Mouse (Mus musculus): ENCODE results near the gene Mab21l2. TPM values are rescaled to one million over a fixed set of nuclear protein-coding genes. Genes with fewer than 3 reads are reported as not detected.

Mab21l2 gene
- polyA plus RNA-seq (2015; fragmentation: Nextera tagmentation; extraction: Ambion mirVana), result 185 and 211 TPM in 2 replicates

- H3K4me3 ChIP-seq, result peak within 1 kb of the TSS; percentile 49
- peak within 1 kb of the TSS; percentile 94 for H3K27ac ChIP-seq (replicated peaks)
- peak within 1 kb of the TSS; percentile 60 for H3K4me2 ChIP-seq
- H3K4me1 ChIP-seq (replicated peaks), result peaks cover 23% of the 10 kb centered on the region
- no peaks in the 10 kb centered on the region for H3K36me3 ChIP-seq
- no peaks in the 10 kb centered on the region for H3K9me3 ChIP-seq
- ATAC-seq (ENCODE audit: low FRiP score, low read depth), result peak; percentile 95
- 0 out of 2 replicates have a peak, but pooled peaks cover 4% of the 10 kb centered on the region for H3K27me3 ChIP-seq
- peak within 1 kb of the TSS; percentile 68 for H3K9ac ChIP-seq
- 3% methylated on average over 25 of the region's 25 CpGs for WGBS
Measured at GRCm38 (mm10) chr3:86548091-86549015, at the start of gene Mab21l2. Gene Mab21l2 (minus strand): TSS chr3:86548629.

GRCm38 (mm10) chr3:86575312-86575711, 26.9 kb upstream of the Mab21l2 start:
- Histone ChIP-seq H3K9ac (no peak overlapping the region), H3K4me3 (no peak overlapping the region), H3K27me3 (no peaks in the 10 kb centered on the region), H3K4me1 (replicated peaks) (no peaks in the 10 kb centered on the region; the same call in 1 of the 2 replicates), H3K36me3 (no peaks in the 10 kb centered on the region), H3K9me3 (no peaks in the 10 kb centered on the region), H3K27ac (replicated peaks) (no peak overlapping the region), H3K4me2 (no peak overlapping the region)
- ATAC-seq (ENCODE audit: low FRiP score, low read depth), result no peak

GRCm38 (mm10) chr3:86572519-86573244, 24.3 kb upstream of the Mab21l2 start:
- no peak for ATAC-seq (ENCODE audit: low FRiP score, low read depth)

GRCm38 (mm10) chr3:86571518-86571917, 23.1 kb upstream of the Mab21l2 start:
- no peak overlapping the region for H3K4me3 ChIP-seq
- no peaks in the 10 kb centered on the region for H3K27me3 ChIP-seq
- H3K4me1 ChIP-seq (replicated peaks), result no peaks in the 10 kb centered on the region; the same call in 1 of the 2 replicates
- no peak overlapping the region for H3K27ac ChIP-seq (replicated peaks)
- H3K4me2 ChIP-seq, result no peak overlapping the region
- no peaks in the 10 kb centered on the region for H3K9me3 ChIP-seq
- no peak for ATAC-seq (ENCODE audit: low FRiP score, low read depth)
- no peak overlapping the region for H3K9ac ChIP-seq
- 44% methylated on average over 4 of the region's 4 CpGs for WGBS
- no peaks in the 10 kb centered on the region for H3K36me3 ChIP-seq

More at GRCm38 (mm10) chr3:86572519-86573244, 24.3 kb upstream of the Mab21l2 start:
- H3K36me3 ChIP-seq, result no peaks in the 10 kb centered on the region
- no peaks in the 10 kb centered on the region; the same call in 1 of the 2 replicates for H3K4me1 ChIP-seq (replicated peaks)
- H3K27ac ChIP-seq (replicated peaks), result no peak overlapping the region
- no peak overlapping the region for H3K9ac ChIP-seq
- H3K9me3 ChIP-seq, result no peaks in the 10 kb centered on the region
- H3K27me3 ChIP-seq, result no peaks in the 10 kb centered on the region
- no peak overlapping the region for H3K4me2 ChIP-seq
- no peak overlapping the region for H3K4me3 ChIP-seq
- 39% methylated on average over 3 of the region's 3 CpGs for WGBS

- Histone ChIP-seq H3K27ac (replicated peaks) (no peak overlapping the region), H3K36me3 (no peaks in the 10 kb centered on the region), H3K4me2 (no peak overlapping the region), H3K27me3 (no peaks in the 10 kb centered on the region), H3K4me1 (replicated peaks) (no peaks in the 10 kb centered on the region), H3K9me3 (no peaks in the 10 kb centered on the region), H3K9ac (no peak overlapping the region), H3K4me3 (no peak overlapping the region)
- 81% methylated on average over 4 of the region's 4 CpGs for WGBS
- no peak for ATAC-seq (ENCODE audit: low FRiP score, low read depth)
Measured at GRCm38 (mm10) chr3:86567312-86567711, 18.9 kb upstream of the Mab21l2 start.

- ATAC-seq (ENCODE audit: low FRiP score, low read depth), result no peak
- no peaks in the 10 kb centered on the region for H3K9me3 ChIP-seq
- 100% methylated on average over 1 of the region's 1 CpGs for WGBS
- no peak overlapping the region for H3K27ac ChIP-seq (replicated peaks)
- no peak overlapping the region for H3K4me3 ChIP-seq
- H3K4me2 ChIP-seq, result no peak overlapping the region
- H3K36me3 ChIP-seq, result no peaks in the 10 kb centered on the region
- no peaks in the 10 kb centered on the region for H3K27me3 ChIP-seq
- peaks cover 12% of the 10 kb centered on the region; the same call in 1 of the 2 replicates for H3K4me1 ChIP-seq (replicated peaks)
- H3K9ac ChIP-seq, result no peak overlapping the region
Measured at GRCm38 (mm10) chr3:86561396-86561795, 13.0 kb upstream of the Mab21l2 start.

- peaks cover 14% of the 10 kb centered on the region; the same call in 1 of the 2 replicates for H3K4me1 ChIP-seq (replicated peaks)
- H3K4me3 ChIP-seq, result no peak overlapping the region
- no peak for ATAC-seq (ENCODE audit: low FRiP score, low read depth)
- no peak overlapping the region for H3K4me2 ChIP-seq
- H3K36me3 ChIP-seq, result no peaks in the 10 kb centered on the region
- H3K27ac ChIP-seq (replicated peaks), result no peak overlapping the region
- H3K9ac ChIP-seq, result no peak overlapping the region
- no peaks in the 10 kb centered on the region for H3K27me3 ChIP-seq
- no peaks in the 10 kb centered on the region for H3K9me3 ChIP-seq
- WGBS, result 89% methylated on average over 1 of the region's 1 CpGs
Measured at GRCm38 (mm10) chr3:86561023-86561344, 12.6 kb upstream of the Mab21l2 start.

GRCm38 (mm10) chr3:86560281-86561022, 12.0 kb upstream of the Mab21l2 start:
- H3K27ac ChIP-seq (replicated peaks), result peak overlapping the region; percentile 67
- H3K9ac ChIP-seq, result no peak overlapping the region
- H3K36me3 ChIP-seq, result no peaks in the 10 kb centered on the region
- peaks cover 14% of the 10 kb centered on the region; the same call in 1 of the 2 replicates for H3K4me1 ChIP-seq (replicated peaks)
- H3K4me3 ChIP-seq, result no peak overlapping the region
- WGBS, result 48% methylated on average over 4 of the region's 4 CpGs
- H3K9me3 ChIP-seq, result no peaks in the 10 kb centered on the region
- no peak overlapping the region for H3K4me2 ChIP-seq
- no peaks in the 10 kb centered on the region for H3K27me3 ChIP-seq
- ATAC-seq (ENCODE audit: low FRiP score, low read depth), result peak; percentile 81; the same call in 1 of the 2 replicates

- H3K9ac ChIP-seq, result no peak overlapping the region
- H3K27ac ChIP-seq (replicated peaks), result peak overlapping the region; percentile 67
- H3K36me3 ChIP-seq, result no peaks in the 10 kb centered on the region
- WGBS, result 32% methylated on average over 4 of the region's 4 CpGs
- peaks cover 14% of the 10 kb centered on the region; the same call in 1 of the 2 replicates for H3K4me1 ChIP-seq (replicated peaks)
- ATAC-seq (ENCODE audit: low FRiP score, low read depth), result no peak
- no peak overlapping the region for H3K4me2 ChIP-seq
- no peaks in the 10 kb centered on the region for H3K27me3 ChIP-seq
- no peak overlapping the region for H3K4me3 ChIP-seq
- H3K9me3 ChIP-seq, result no peaks in the 10 kb centered on the region
Measured at GRCm38 (mm10) chr3:86559635-86560034, 11.2 kb upstream of the Mab21l2 start.

GRCm38 (mm10) chr3:86558976-86559375, 10.5 kb upstream of the Mab21l2 start:
- WGBS, result 30% methylated on average over 1 of the region's 1 CpGs
- Histone ChIP-seq H3K9ac (no peak overlapping the region), H3K4me1 (replicated peaks) (peaks cover 14% of the 10 kb centered on the region; the same call in 1 of the 2 replicates), H3K36me3 (no peaks in the 10 kb centered on the region), H3K4me3 (no peak overlapping the region), H3K27ac (replicated peaks) (no peak overlapping the region; the same call in 1 of the 2 replicates), H3K9me3 (no peaks in the 10 kb centered on the region), H3K4me2 (no peak overlapping the region), H3K27me3 (no peaks in the 10 kb centered on the region)
- ATAC-seq (ENCODE audit: low FRiP score, low read depth), result no peak

- Histone ChIP-seq H3K9me3 (no peaks in the 10 kb centered on the region), H3K4me1 (replicated peaks) (peaks cover 13% of the 10 kb centered on the region), H3K4me3 (no peak overlapping the region), H3K36me3 (no peaks in the 10 kb centered on the region), H3K27me3 (0 out of 2 replicates have a peak, but pooled peaks cover 4% of the 10 kb centered on the region), H3K4me2 (peak overlapping the region; percentile 36), H3K27ac (replicated peaks) (peak overlapping the region; percentile 88), H3K9ac (0 out of 2 replicates have a peak overlapping the region, but pooled peaks have one; percentile 10)
- WGBS, result 55% methylated on average over 5 of the region's 5 CpGs
- ATAC-seq (ENCODE audit: low FRiP score, low read depth), result no peak
Measured at GRCm38 (mm10) chr3:86552170-86552569, 3.7 kb upstream of the Mab21l2 start.

Data from hindbrain, embryonic 15.5 days (tissue).